Mouse (Mus musculus) urinary bladder, postnatal 4 days (tissue): ENCODE data around the gene Tbc1d8.

Experiments used
- DNase-seq, 2 experiments: peaks; one replicate each; pipeline ENCODE4 v3.0.0; 2021 to 2022; ENCODE audit warnings: low spot score in 2 of 2

Gene Tbc1d8

DNA sequence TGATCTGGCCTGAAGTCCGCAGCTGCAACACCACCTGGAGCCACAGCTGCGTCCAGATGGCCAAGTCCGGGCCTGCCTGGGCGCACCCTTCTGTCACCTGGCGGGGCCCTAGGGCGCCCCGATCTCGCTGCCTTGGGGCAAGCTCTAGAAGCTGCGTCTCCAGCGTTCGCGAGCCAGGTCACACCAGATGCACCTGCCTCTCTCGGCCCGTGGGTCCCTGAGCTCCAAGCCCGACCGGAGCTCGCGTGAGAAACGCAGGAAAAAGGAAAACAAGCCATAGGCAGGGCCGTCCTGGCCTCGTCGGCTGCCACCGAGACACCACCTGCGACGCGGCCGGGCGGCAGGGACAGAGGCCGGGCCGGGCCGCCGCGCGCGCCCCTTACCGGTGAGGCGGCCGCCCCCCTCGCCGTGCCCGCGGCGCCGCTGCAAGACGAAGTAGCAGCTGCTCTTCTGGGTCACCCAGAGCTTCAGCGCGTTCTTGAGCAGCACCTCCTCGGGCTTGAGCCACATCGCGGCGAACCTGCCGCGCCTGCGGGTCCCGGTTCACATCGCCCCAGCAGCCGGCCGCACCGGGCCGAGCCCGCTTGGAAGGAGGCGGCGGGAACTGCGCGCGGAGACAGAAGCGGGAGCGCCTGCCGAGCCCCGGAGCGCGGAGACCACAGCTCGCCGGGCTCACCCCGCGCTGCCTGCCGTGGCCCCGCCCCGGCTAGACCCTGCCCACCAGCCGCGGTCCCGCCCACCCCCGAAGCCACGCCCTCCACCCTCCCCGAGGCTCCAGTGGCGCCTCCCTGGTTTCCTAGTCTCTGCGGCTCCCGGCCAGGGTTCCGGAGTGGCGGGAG, at the start of gene Tbc1d8:
TSS of gene Tbc1d8 (minus strand) at position 699 of the 839 bp plus-strand sequence.
- peak; percentile 87 to 91 for DNase-seq

GRCm38 (mm10) chr1:39528319-39528718, 49.8 kb upstream of the Tbc1d8 start:
- no peak for DNase-seq

DNA sequence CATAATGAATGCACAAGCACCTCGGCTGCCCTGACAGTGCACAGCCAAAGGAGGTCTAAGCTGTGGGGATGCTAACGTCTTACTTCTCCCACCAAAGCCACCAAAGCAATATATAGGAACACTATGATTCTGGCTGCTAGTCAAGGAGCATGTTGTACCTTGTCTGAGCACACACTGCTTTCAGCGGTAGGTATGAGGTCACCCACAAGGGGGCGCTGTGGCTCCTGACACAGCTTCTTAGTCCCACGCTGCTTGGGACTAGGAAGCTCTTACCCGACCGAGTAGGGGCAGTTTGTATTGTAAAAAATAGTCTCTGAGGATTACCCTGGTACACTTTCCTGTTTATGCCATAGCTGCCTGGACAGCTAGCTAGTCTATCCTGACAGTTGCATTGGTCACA, 48.9 kb upstream of the Tbc1d8 start:
- peak; percentile 58 to 81 for DNase-seq

GRCm38 (mm10) chr1:39526371-39527167, 48.0 kb upstream of the Tbc1d8 start:
- DNase-seq = no peak

DNA sequence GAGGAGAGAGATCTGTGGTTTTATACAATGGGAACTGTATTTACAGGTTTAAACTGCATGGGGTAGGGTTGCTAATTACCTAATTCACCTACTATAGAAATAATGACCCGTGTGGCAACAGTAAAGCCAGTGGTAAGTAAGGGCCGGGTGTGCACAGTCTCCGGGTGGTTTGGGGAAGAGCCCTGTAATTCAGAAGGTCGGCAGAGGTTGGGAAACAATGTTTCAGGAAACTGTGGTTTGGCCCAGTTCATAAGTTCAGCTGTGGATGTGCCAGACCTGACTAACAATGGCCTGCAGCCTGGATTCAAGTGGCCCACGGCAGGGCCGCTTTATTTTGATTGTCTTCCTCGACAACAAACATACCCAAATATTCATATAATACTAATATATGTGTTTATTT, 47.2 kb upstream of the Tbc1d8 start:
- no peak for DNase-seq

GRCm38 (mm10) chr1:39522519-39522918, 44.0 kb upstream of the Tbc1d8 start:
- DNase-seq = no peak

DNA sequence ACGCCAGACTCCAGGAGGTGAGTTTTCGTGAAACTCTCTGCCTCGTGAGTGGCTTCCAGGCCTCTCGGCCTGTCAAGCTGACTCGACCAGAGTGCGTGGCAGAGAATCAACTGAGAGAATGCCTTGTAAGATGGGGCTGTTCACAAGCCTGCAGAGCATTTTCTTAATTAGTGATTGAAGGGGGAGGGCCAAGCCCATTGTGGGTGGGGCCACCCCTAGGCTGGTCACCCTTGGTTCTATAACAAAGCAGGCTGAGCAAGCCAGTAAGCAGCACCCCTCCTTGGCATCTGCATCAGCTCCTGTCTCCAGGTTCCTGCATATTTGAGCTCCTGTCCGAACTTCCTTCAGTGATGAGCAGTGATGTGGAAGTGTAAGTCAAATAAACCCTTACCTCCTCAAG, 42.8 kb upstream of the Tbc1d8 start:
- DNase-seq = no peak

DNA sequence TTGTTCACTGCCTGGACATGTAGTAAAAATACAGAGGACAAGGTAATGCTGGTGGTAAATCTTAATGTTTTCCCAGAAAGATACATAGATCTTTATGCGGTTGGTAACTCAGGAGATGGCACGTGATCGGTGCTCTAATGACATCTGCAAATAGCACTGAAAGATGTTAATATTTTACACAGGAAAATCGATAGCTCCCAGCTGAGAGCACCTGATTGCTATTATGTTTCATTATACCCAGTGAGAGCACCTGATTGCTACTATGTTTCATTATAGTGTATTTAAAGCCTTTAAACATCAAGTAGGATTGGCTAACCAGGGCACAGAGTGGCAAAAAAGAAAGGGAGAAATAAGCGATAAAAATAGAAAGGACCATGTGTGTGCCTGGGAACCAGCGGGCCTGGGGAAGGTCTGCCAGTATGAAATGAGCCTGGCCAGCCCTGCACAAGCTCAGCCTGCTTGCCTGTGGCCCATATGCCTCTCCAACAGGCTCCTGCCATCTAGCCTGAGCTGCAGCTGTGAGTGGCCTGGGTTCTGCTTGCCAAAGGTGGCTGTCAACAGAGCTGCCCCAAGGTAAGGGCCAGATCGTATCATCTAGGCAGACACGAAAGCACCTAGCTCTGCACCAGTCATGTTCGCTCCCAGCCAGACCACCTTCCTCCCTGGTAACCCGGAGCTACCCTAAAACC, 36.9 kb upstream of the Tbc1d8 start:
- no peak for DNase-seq

GRCm38 (mm10) chr1:39512183-39512582, 33.6 kb upstream of the Tbc1d8 start:
- no peak for DNase-seq

- no peak for DNase-seq
Measured at GRCm38 (mm10) chr1:39511775-39512174, 33.2 kb upstream of the Tbc1d8 start.

- no peak for DNase-seq
Measured at GRCm38 (mm10) chr1:39505600-39505999, 27.0 kb upstream of the Tbc1d8 start.

DNA sequence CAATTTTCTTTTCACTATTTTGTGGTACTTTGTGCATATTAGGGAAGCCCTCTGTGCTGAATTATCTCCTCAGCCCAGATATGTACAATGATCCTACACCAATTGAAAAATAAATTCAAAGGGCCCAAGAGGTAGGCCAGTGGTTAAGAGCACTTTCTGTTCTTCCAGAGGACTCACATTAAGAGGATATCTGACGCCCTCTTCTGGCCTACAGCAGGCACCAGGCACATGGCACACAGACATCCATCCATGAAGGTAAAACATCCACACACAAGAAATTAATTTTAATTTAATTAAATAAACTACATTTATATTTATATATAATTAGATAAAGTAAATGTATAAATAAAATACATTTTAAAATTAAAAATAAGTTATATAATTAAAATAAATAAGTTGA, 25.7 kb upstream of the Tbc1d8 start:
- DNase-seq = no peak

- no peak for DNase-seq
Measured at GRCm38 (mm10) chr1:39502817-39503633, 24.5 kb upstream of the Tbc1d8 start.

- DNase-seq = no peak
Measured at GRCm38 (mm10) chr1:39499485-39499941, 21.0 kb upstream of the Tbc1d8 start.

- DNase-seq = no peak
Measured at GRCm38 (mm10) chr1:39497748-39498147, 19.2 kb upstream of the Tbc1d8 start.

GRCm38 (mm10) chr1:39496995-39497394, 18.4 kb upstream of the Tbc1d8 start:
- no peak for DNase-seq

DNA sequence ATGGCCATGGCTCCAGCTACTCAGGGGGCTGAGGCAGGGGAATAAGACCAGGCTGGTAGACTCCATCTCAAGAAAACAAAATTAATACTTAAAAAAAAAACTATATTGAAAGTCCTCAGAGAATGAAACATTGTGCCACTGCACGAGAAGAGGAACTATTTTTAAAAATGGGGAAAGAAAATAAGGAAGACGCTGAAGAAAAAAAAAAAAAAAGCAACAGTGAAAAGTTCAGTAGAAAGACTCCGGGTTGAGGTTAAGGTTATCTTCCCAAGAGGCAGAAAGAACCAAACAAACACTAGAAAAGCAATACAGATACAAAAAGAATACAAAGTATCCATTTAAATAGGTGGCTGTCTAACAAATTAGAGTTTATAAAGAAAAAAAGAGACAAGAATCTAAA, 15.1 kb upstream of the Tbc1d8 start:
- no peak for DNase-seq

DNA sequence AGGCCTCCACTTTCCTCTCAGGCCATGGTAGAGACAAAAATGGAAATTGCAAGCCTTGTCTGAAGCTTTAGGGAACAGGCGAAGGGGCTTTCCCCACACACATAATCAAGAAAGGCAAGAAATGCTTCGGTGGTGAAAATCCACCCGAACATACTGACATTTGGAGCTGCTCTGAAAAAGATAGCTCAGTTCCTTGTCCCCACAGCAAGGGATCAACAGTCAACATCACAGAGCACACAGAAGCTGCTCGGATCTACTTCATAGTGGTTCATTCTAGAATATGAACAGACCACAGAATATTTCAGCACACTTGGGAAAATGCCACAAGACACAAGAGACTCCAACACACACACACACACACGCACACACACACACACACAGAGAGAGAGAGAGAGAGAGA, 14.6 kb upstream of the Tbc1d8 start:
- DNase-seq = no peak

DNA sequence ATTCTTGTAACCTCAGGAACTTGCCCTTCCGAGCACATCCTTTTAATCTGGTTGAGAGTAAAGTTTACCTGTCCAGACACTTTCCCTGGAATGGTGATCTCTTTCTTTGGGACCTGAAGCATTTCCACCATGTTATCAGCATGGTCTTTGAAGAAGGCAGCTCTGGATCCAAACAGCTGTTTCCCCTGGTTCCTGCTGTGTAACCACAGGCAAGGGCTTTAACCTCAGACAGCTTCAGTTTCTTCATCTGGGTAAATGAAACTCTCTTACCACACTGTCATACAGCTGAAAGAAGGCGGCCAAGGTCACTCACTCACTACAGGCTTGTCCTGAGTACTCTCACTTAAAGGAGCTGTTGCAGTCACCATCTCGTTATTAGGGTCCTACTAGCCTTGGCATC, 8.8 kb upstream of the Tbc1d8 start:
- DNase-seq = no peak

- no peak for DNase-seq
Measured at GRCm38 (mm10) chr1:39482115-39482815, 3.7 kb upstream of the Tbc1d8 start.

- DNase-seq = no peak
Measured at GRCm38 (mm10) chr1:39479254-39479653, 699 bp upstream of the Tbc1d8 start.
